Mouse (Mus musculus) stomach, postnatal 0 days (tissue): Measurements from ENCODE around the gene Rpl5. TPM values are rescaled to one million over a fixed set of nuclear protein-coding genes. Genes with fewer than 3 reads are reported as not detected.
"Not testable (repeated sequence)": the region's sequence is repeated elsewhere in the genome, so short reads cannot be mapped to it uniquely, and the experiment has no call there.

Source experiments
- ATAC-seq: fragments of 200-750 bp; cut with Nextera tagmentation; 2 replicates; pipeline ENCODE4 v1.8.0; 2017; ENCODE audit not compliant: low FRiP score, low TSS enrichment
- DNase-seq: peaks from one replicate; pipeline ENCODE4 v3.0.0-alpha.2; 2016; ENCODE audit warnings: low spot score
- H3K27ac ChIP-seq: fragments of 300-500 bp; sonication (generic); replicated peaks from 2 replicates; pipeline ENCODE4 v1.5.1; 2014; ENCODE audit warnings: mild to moderate bottlenecking, control low read depth
- H3K27me3 ChIP-seq: fragments of 300-500 bp; sonication (generic); 2 replicates; pipeline ENCODE4 v1.6.1; 2014; ENCODE audit warnings: low read length; ENCODE audit not compliant: control insufficient read depth, insufficient read depth
- H3K36me3 ChIP-seq: fragments of 300-500 bp; sonication (generic); 2 replicates; pipeline ENCODE4 v1.6.1; 2014; ENCODE audit warnings: low read length, mixed read lengths; ENCODE audit not compliant: control insufficient read depth, insufficient read depth
- H3K4me1 ChIP-seq: fragments of 300-500 bp; sonication (generic); replicated peaks from 2 replicates; pipeline ENCODE4 v1.6.1; 2014; ENCODE audit warnings: antibody characterized with exemption; ENCODE audit not compliant: control insufficient read depth, insufficient read depth
- H3K4me2 ChIP-seq: fragments of 300-500 bp; sonication (generic); replicated peaks from 2 replicates; pipeline ENCODE4 v1.6.1; 2014; ENCODE audit warnings: low read depth, mild to moderate bottlenecking, control low read depth, moderate library complexity
- H3K4me3 ChIP-seq: fragments of 300-500 bp; sonication (generic); 2 replicates; pipeline ENCODE4 v1.5.1; 2014; ENCODE audit warnings: low read depth, low read length, control low read depth
- H3K9ac ChIP-seq: fragments of 300-500 bp; sonication (generic); 2 replicates; pipeline ENCODE4 v1.6.1; 2014; ENCODE audit warnings: mild to moderate bottlenecking, low read length, control low read depth, mixed read lengths
- H3K9me3 ChIP-seq: fragments of 300-500 bp; sonication (generic); 2 replicates; pipeline ENCODE4 v1.6.1; 2016; ENCODE audit warnings: low read length; ENCODE audit not compliant: control insufficient read depth
- CTCF ChIP-seq: IDR thresholded peaks from 2 replicates; pipeline ENCODE4 v1.5.1; 2016; ENCODE audit warnings: antibody characterized with exemption, low read depth, mild to moderate bottlenecking, moderate library complexity
- EP300 ChIP-seq: optimal IDR thresholded peaks from 2 replicates; pipeline ENCODE3; 2016; ENCODE audit warnings: antibody characterized with exemption
- WGBS: fragments of 180-500 bp; shearing (Covaris S2); extraction: QIAGEN DNeasy Blood & Tissue Kit; methylation state at CpG from one replicate; pipeline ENCODE4 v1.1.7; 2014; 5-methylcytosine and 5-hydroxymethylcytosine counted together
- polyA plus RNA-seq: library from polyadenylated mRNA; unstranded; fragments of >200 nt; fragmentation: Nextera tagmentation; extraction: Ambion mirVana; gene quantifications from 2 replicates; pipeline ENCODE4 v1.2.1, GENCODE M21; 2015

Gene Rpl5
- polyA plus RNA-seq, 1 experiment from 2014 or later: 35.7 TPM

- Histone ChIP-seq H3K9me3 (no peaks in the 10 kb centered on the region), H3K4me3 (no peak overlapping the region), H3K27ac (no peak overlapping the region), H3K4me2 (no peak overlapping the region), H3K27me3 (no peaks in the 10 kb centered on the region), H3K4me1 (no peaks in the 10 kb centered on the region), H3K9ac (no peak overlapping the region), H3K36me3 (no peaks in the 10 kb centered on the region)
- WGBS: 90% methylated on average over 10 of the region's 10 CpGs
- ATAC-seq (no peak), DNase-seq (no peak)
- TF ChIP-seq EP300: no peak
- TF ChIP-seq CTCF: no peak
Observed at GRCm38 (mm10) chr5:107934770-107935543, 34.7 kb downstream of the Rpl5 start.

- H3K27me3 ChIP-seq: no peaks in the 10 kb centered on the region
- DNase-seq (no peak), ATAC-seq (no peak)
- H3K4me1 ChIP-seq: no peaks in the 10 kb centered on the region
- H3K9ac ChIP-seq: no peak overlapping the region
- no peaks in the 10 kb centered on the region for H3K36me3 ChIP-seq
- H3K9me3 ChIP-seq: no peaks in the 10 kb centered on the region
- H3K27ac ChIP-seq: no peak overlapping the region
- no peak overlapping the region for H3K4me2 ChIP-seq
- TF ChIP-seq CTCF: no peak
- no peak for TF ChIP-seq EP300
- WGBS: 83% methylated on average over 10 of the region's 10 CpGs
- H3K4me3 ChIP-seq: no peak overlapping the region
Observed at GRCm38 (mm10) chr5:107936625-107937389, 36.5 kb downstream of the Rpl5 start.

GRCm38 (mm10) chr5:107938483-107938882, 38.2 kb downstream of the Rpl5 start:
- 57% methylated on average over 1 of the region's 1 CpGs for WGBS

GRCm38 (mm10) chr5:107938886-107939285, 38.6 kb downstream of the Rpl5 start:
- TF ChIP-seq CTCF (no peak), EP300 (no peak)
- H3K9me3 ChIP-seq: no peaks in the 10 kb centered on the region
- no peak overlapping the region for H3K27ac ChIP-seq
- H3K36me3 ChIP-seq: no peaks in the 10 kb centered on the region
- no peak overlapping the region for H3K9ac ChIP-seq
- WGBS: 92% methylated on average over 2 of the region's 2 CpGs
- no peaks in the 10 kb centered on the region for H3K27me3 ChIP-seq
- no peak for DNase-seq
- ATAC-seq: no peak
- no peak overlapping the region for H3K4me2 ChIP-seq
- H3K4me1 ChIP-seq: no peaks in the 10 kb centered on the region
- no peak overlapping the region for H3K4me3 ChIP-seq

More at GRCm38 (mm10) chr5:107938483-107938882, 38.2 kb downstream of the Rpl5 start:
- DNase-seq, H3K36me3 ChIP-seq, H3K4me3 ChIP-seq, H3K9me3 ChIP-seq, H3K9ac ChIP-seq, H3K4me1 ChIP-seq, H3K27me3 ChIP-seq, H3K4me2 ChIP-seq, ATAC-seq, H3K27ac ChIP-seq: not testable (repeated sequence)

- no peak overlapping the region for H3K4me3 ChIP-seq
- ATAC-seq: peak; percentile 35; the same call in 1 of the 2 replicates
- no peak overlapping the region for H3K9ac ChIP-seq
- no peak overlapping the region for H3K4me2 ChIP-seq
- H3K27me3 ChIP-seq: no peaks in the 10 kb centered on the region
- H3K9me3 ChIP-seq: no peaks in the 10 kb centered on the region
- H3K4me1 ChIP-seq: no peaks in the 10 kb centered on the region
- DNase-seq: no peak
- no peak for TF ChIP-seq EP300
- no peak for TF ChIP-seq CTCF
- 82% methylated on average over 3 of the region's 3 CpGs for WGBS
- H3K36me3 ChIP-seq: no peaks in the 10 kb centered on the region
- no peak overlapping the region for H3K27ac ChIP-seq
Observed at GRCm38 (mm10) chr5:107939701-107940100, 39.4 kb downstream of the Rpl5 start.

- H3K4me2 ChIP-seq: no peak overlapping the region
- DNase-seq (peak; percentile 32), ATAC-seq (0 out of 2 replicates have a peak, but pooled peaks have one; percentile 45)
- no peak overlapping the region for H3K9ac ChIP-seq
- WGBS: 29% methylated on average over 6 of the region's 6 CpGs
- H3K9me3 ChIP-seq: no peaks in the 10 kb centered on the region
- TF ChIP-seq EP300 (no peak), CTCF (no peak)
- no peaks in the 10 kb centered on the region for H3K27me3 ChIP-seq
- H3K4me1 ChIP-seq: no peaks in the 10 kb centered on the region
- no peak overlapping the region for H3K27ac ChIP-seq
- no peak overlapping the region for H3K4me3 ChIP-seq
- H3K36me3 ChIP-seq: no peaks in the 10 kb centered on the region
Observed at GRCm38 (mm10) chr5:107941222-107941621, 40.9 kb downstream of the Rpl5 start.
